Mouse (Mus musculus) liver, postnatal 0 days (tissue): ENCODE measurements around the gene Uba5. TPM values are rescaled to one million over a fixed set of nuclear protein-coding genes. Genes with fewer than 3 reads are reported as not detected.

Experiments used
- ATAC-seq: fragments of 200-750 bp; cut with Nextera tagmentation; 2 replicates; pipeline ENCODE4 v1.8.0; 2017; ENCODE audit warnings: mild to moderate bottlenecking, moderate library complexity
- DNase-seq: peaks from one replicate; pipeline ENCODE4 v3.0.0-alpha.2; 2016
- H3K27ac ChIP-seq: fragments of 300-500 bp; sonication (generic); 2 replicates; pipeline ENCODE4 v1.5.1; 2014; ENCODE audit warnings: antibody characterized with exemption, moderate library complexity, mild to moderate bottlenecking, low read depth
- H3K27me3 ChIP-seq: fragments of 300-500 bp; sonication (generic); 2 replicates; pipeline ENCODE4 v1.6.1; 2014; ENCODE audit warnings: low read length, control low read depth, mixed read lengths; ENCODE audit not compliant: insufficient read depth
- H3K36me3 ChIP-seq: fragments of 300-500 bp; sonication (generic); replicated peaks from 2 replicates; pipeline ENCODE4 v1.6.1; 2014; ENCODE audit warnings: mild to moderate bottlenecking, control low read depth, low read length, moderate library complexity, mixed read lengths; ENCODE audit not compliant: insufficient read depth
- H3K4me1 ChIP-seq: fragments of 300-500 bp; sonication (generic); 2 replicates; pipeline ENCODE4 v1.6.1; 2014; ENCODE audit warnings: antibody characterized with exemption, mild to moderate bottlenecking, control low read depth; ENCODE audit not compliant: insufficient read depth
- H3K4me2 ChIP-seq: fragments of 300-500 bp; sonication (generic); 2 replicates; pipeline ENCODE4 v1.6.1; 2014; ENCODE audit warnings: low read depth, mild to moderate bottlenecking, low read length, moderate library complexity, mixed read lengths
- H3K4me3 ChIP-seq: fragments of 300-500 bp; sonication (generic); 2 replicates; pipeline ENCODE4 v1.5.1; 2014; ENCODE audit warnings: low read depth, low read length
- H3K9ac ChIP-seq: fragments of 300-500 bp; sonication (generic); replicated peaks from 2 replicates; pipeline ENCODE4 v1.6.1; 2014; ENCODE audit warnings: mild to moderate bottlenecking, moderate library complexity
- H3K9me3 ChIP-seq: fragments of 300-500 bp; sonication (generic); 2 replicates; pipeline ENCODE4 v1.6.1; 2016; ENCODE audit warnings: mild to moderate bottlenecking, control low read depth, low read length, mixed read lengths
- CTCF ChIP-seq: sonication (generic); IDR thresholded peaks from 2 replicates; pipeline ENCODE4 v1.5.1; 2016; ENCODE audit warnings: antibody characterized with exemption, low read depth
- EP300 ChIP-seq: IDR thresholded peaks from 2 replicates; pipeline ENCODE4 v1.6.1; 2016; ENCODE audit warnings: antibody characterized with exemption, low read depth, mild to moderate bottlenecking
- WGBS: fragments of 180-500 bp; shearing (Covaris S2); extraction: QIAGEN DNeasy Blood & Tissue Kit; methylation state at CpG from one replicate; pipeline ENCODE4 v1.1.7; 2014; ENCODE audit not compliant: insufficient replicate concordance; 5-methylcytosine and 5-hydroxymethylcytosine counted together
- polyA plus RNA-seq: library from polyadenylated mRNA; unstranded; fragments of >200 nt; fragmentation: Nextera tagmentation; extraction: Ambion mirVana; gene quantifications from 2 replicates; pipeline ENCODE4 v1.2.1, GENCODE M21; 2015

Gene Uba5
- polyA plus RNA-seq, 1 experiment from 2014 or later = 15.4 TPM

DNA sequence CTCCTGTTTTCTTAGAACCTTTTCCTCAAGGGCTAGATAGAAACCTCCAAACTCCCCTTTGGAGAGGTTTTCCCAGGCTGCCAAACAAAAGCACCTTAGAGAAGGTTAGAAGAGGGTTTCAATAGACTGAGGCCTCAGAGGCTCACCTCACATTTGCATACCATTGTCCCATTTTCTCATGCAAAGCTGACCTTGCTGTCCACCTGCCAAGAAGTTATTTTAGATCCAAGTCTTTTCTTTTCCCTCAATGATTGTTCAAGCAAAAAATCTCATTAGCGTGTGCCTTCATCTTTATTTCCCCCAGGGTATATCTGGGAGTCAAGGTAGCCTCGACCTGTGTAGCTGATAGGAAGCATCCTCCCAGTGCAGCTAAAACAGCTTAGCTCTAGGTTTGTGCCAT, 40.0 kb upstream of the Uba5 start:
- Histone ChIP-seq H3K9me3 (no peaks in the 10 kb centered on the region), H3K4me2 (no peak overlapping the region), H3K4me3 (no peak overlapping the region), H3K9ac (no peak overlapping the region), H3K27me3 (no peaks in the 10 kb centered on the region), H3K27ac (no peak overlapping the region), H3K4me1 (no peaks in the 10 kb centered on the region), H3K36me3 (peaks cover 10% of the 10 kb centered on the region)
- DNase-seq (no peak), ATAC-seq (no peak)
- 61% methylated on average over 2 of the region's 2 CpGs for WGBS
- TF ChIP-seq CTCF (no peak), EP300 (no peak)

DNA sequence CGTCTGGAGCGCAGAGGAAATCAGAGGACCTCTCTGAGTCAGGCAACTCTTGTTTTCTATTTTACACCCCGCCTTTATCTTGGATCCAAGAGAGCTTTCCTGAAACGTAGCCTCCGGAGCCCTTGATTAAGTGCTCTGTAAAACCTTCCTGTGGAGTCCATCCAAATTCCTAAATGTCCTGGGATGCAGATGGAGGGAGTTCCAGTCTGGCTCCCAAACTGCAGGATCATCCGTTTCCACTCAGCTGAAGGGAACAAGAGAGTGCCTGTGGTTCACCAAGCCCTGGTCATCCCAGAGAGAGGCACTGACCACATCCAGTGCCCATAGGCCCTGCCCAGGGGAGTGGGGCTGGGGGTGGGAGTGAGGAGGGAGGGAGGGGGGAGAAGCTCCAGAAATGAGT, 39.4 kb upstream of the Uba5 start:
- Histone ChIP-seq H3K4me2 (no peak overlapping the region), H3K4me3 (no peak overlapping the region), H3K27ac (no peak overlapping the region), H3K36me3 (peaks cover 10% of the 10 kb centered on the region), H3K9me3 (no peaks in the 10 kb centered on the region), H3K27me3 (no peaks in the 10 kb centered on the region), H3K4me1 (no peaks in the 10 kb centered on the region), H3K9ac (no peak overlapping the region)
- TF ChIP-seq CTCF (no peak), EP300 (no peak)
- DNase-seq (no peak), ATAC-seq (no peak)
- 63% methylated on average over 6 of the region's 6 CpGs for WGBS

DNA sequence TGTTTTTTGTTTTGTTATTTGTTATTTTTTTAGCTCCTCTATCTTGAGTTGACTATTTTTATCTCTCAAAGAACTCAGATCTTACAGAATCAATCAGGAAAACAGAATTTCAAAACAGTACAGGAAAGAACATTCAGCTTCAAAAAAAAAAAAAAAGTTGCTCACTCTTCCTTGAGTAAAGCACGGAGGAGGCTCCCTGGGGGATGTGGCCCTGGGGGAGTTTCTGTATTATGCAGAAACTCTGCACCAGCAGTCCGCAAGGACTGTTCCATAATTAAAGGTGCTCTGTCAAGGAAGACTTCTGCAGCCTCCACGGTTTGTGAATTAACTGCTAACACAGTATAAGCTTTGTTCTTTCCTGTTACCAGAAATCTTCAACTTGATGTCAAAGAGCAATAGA, 38.5 kb upstream of the Uba5 start:
- peaks cover 10% of the 10 kb centered on the region for H3K36me3 ChIP-seq
- ATAC-seq = no peak
- 57% methylated on average over 3 of the region's 3 CpGs for WGBS

DNA sequence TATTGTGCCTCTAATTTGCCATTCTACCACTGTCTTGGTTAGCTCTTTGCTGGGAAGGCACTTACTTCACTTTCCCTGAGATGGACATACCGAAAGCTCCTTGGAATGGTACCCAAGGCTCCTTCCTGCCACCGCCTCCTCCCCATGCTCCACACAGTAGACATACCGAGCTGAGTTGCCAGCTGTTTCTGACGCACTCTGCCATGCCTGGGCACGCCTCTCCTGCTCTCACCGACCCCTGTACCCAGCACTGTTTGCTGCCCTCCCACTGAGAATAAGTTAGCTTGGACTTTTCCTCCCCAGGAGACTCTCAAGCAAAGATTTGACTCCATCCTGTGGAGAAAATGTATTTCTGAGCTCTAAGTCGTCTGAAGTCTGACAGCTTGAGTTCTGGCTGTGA, 37.9 kb upstream of the Uba5 start:
- ATAC-seq (no peak), DNase-seq (no peak)
- Histone ChIP-seq H3K4me2 (no peak overlapping the region), H3K27me3 (no peaks in the 10 kb centered on the region), H3K9ac (no peak overlapping the region), H3K4me3 (no peak overlapping the region), H3K4me1 (no peaks in the 10 kb centered on the region), H3K9me3 (no peaks in the 10 kb centered on the region), H3K36me3 (peaks cover 10% of the 10 kb centered on the region), H3K27ac (no peak overlapping the region)
- 71% methylated on average over 7 of the region's 7 CpGs for WGBS
- TF ChIP-seq CTCF (no peak), EP300 (no peak)

More for the DNA sequence above, 38.5 kb upstream of the Uba5 start:
- Histone ChIP-seq H3K27me3 (no peaks in the 10 kb centered on the region), H3K9me3 (no peaks in the 10 kb centered on the region), H3K9ac (no peak overlapping the region), H3K4me3 (no peak overlapping the region), H3K4me2 (no peak overlapping the region), H3K27ac (no peak overlapping the region), H3K4me1 (no peaks in the 10 kb centered on the region)
- DNase-seq = no peak
- no peak for TF ChIP-seq EP300
- TF ChIP-seq CTCF = no peak

- 84% methylated on average over 11 of the region's 11 CpGs for WGBS
- DNase-seq (no peak), ATAC-seq (no peak)
- H3K4me2 ChIP-seq = no peak overlapping the region
- H3K27ac ChIP-seq = no peak overlapping the region
- no peaks in the 10 kb centered on the region for H3K27me3 ChIP-seq
- H3K9me3 ChIP-seq = no peaks in the 10 kb centered on the region
- no peak overlapping the region for H3K4me3 ChIP-seq
- H3K36me3 ChIP-seq = peaks cover 16% of the 10 kb centered on the region
- no peak overlapping the region for H3K9ac ChIP-seq
- no peaks in the 10 kb centered on the region for H3K4me1 ChIP-seq
- TF ChIP-seq CTCF = no peak
- no peak for TF ChIP-seq EP300
These were observed 36.1 kb upstream of the Uba5 start for GRCm38 (mm10) chr9:104099060-104099459.

DNA sequence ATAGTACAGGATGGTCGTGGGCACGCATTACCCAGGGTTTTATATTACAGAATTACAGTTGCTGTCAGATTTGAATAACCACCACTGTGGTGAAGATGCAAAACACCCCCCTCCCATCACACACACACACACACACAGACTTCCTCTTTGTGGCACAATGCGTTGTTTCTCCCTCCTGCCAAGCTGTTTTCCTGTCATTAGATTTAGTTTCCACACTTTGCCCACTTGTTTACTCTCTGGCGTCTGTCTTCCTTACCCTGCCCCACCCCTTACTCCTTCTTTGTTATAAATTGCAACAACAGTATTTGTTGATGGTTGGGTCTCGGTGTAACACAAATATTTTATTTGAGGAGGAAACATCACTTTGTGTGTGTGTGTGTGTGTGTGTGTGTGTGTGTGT, 35.3 kb upstream of the Uba5 start:
- Histone ChIP-seq H3K27ac (no peak overlapping the region), H3K9ac (no peak overlapping the region), H3K4me2 (no peak overlapping the region), H3K4me1 (no peaks in the 10 kb centered on the region), H3K4me3 (no peak overlapping the region), H3K36me3 (peaks cover 16% of the 10 kb centered on the region; the same call in 1 of the 2 replicates), H3K27me3 (no peaks in the 10 kb centered on the region), H3K9me3 (no peaks in the 10 kb centered on the region)
- WGBS = 41% methylated on average over 5 of the region's 5 CpGs
- no peak for TF ChIP-seq CTCF
- no peak for TF ChIP-seq EP300
- ATAC-seq = no peak
- DNase-seq = no peak

GRCm38 (mm10) chr9:104092945-104093344, 30.0 kb upstream of the Uba5 start:
- Histone ChIP-seq H3K9me3 (no peaks in the 10 kb centered on the region), H3K4me3 (no peak overlapping the region), H3K36me3 (peaks cover 15% of the 10 kb centered on the region; the same call in 1 of the 2 replicates), H3K4me2 (no peak overlapping the region), H3K9ac (no peak overlapping the region), H3K27ac (no peak overlapping the region), H3K27me3 (no peaks in the 10 kb centered on the region), H3K4me1 (no peaks in the 10 kb centered on the region)
- DNase-seq (no peak), ATAC-seq (no peak)
- TF ChIP-seq CTCF (no peak), EP300 (no peak)
- WGBS = 92% methylated on average over 5 of the region's 5 CpGs
